Mouse (Mus musculus) T-helper 2 cell (primary cell): Measurements from ENCODE around the gene Rab3ip.

Experiments used
- in situ Hi-C: fragments of 300-600 bp; cut with MboI, MseI; formaldehyde crosslinking; loops from one replicate; pipeline ENCODE4 v1.15.1; 2025; ENCODE audit warnings: high pct_unique_total_duplicates

The Rab3ip gene

DNA sequence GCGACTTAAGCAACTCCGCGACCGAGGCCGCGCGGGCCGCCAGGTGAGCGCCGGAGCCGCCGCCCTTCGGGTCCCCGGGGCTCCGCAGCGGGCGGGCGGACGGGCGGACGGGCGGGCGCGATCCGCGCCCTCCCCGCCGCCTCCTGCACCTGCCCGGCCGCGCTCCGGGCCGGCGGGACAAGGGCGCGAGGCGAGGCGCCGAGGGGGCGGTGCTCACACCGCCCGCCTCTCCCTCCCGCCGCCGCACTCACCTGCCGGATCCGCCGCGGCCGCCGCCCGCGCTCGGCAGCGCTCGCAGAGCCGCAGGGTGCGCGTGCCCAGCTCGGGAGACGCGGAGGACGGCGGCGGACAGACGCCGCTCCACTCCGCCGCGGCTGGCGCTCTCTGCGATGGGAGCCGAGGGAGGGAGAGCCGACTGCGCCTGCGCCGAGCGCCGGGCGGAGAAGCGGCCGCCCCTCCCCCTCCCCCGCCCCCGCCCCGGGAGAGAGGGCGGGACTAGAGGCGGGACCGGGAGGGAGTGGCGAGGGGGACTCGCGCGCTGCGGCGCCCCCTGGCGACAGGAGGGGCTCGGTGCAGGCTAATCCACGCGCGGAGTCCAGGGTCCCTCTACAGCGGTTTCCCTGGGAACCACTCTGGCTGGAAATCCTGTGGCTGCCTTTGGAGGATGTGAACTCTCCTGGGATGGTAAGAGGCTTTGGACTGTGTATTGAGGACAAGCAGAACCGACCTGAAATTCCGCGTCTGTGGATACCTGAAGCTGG is at the start of gene Rab3ip:
Gene Rab3ip, minus strand, starts transcription at position 761 of the 761 bp plus-strand sequence.
- in situ Hi-C loops: no loop called here

- in situ Hi-C loops: no loop called here
Measured at GRCm38 (mm10) chr10:116998716-116999455, 48.3 kb upstream of the Rab3ip start.

DNA sequence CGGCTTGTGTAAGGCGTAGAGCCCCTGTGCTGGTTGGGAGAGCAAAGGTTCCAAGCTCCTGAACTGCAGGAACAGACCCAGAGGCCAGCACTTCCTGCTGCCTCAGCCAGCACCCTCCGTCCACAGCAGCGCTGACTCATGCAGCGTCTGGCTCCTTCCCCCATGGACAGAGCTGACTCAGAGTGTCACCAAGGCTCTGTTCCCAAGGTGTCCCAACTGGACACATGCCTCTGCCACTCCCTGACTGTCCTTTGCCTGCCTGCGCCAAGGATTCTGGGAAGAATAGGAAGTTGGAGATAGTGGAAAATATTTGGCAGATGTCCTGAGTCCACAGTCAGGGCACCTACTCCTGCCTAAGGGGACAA is 45.6 kb upstream of the Rab3ip start:
- in situ Hi-C loops: no loop called here

- in situ Hi-C loops: no loop called here
Measured at GRCm38 (mm10) chr10:116995584-116996235, 45.1 kb upstream of the Rab3ip start.

GRCm38 (mm10) chr10:116995162-116995561 is 44.6 kb upstream of the Rab3ip start:
- in situ Hi-C loops: no loop called here

DNA sequence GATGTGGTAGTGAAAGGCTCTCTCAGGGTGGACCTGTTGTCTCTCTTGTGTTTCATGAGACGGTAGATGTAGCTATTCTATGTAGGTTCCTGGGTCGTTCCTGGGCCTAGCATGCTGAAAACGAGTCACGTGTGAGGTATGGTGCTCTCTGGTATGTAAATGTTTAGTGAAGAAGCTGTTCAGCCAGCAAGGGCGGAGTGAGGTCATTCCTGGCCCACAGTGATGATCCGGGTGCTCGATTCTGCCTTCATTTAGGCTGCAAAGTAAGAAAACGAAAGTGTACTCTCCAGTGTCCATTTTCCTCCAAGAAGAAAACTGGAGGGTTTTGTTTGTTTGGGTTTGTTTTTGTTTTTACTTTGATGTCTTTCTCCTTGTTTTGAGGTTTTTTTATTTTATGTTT is 43.4 kb upstream of the Rab3ip start:
- in situ Hi-C loops: no loop called here

- in situ Hi-C loops: loop anchor here (10.0 kb wide), 1 partner anchor 218 kb away; no protein-coding TSS in a partner anchor
Measured at GRCm38 (mm10) chr10:116986264-116987082, 35.9 kb upstream of the Rab3ip start, which contains the start of gene Best3. Gene Best3, plus strand, starts transcription at chr10:116986314.

- in situ Hi-C loops: loop anchor here (10.0 kb wide), 1 partner anchor 220 kb away; no protein-coding TSS in a partner anchor
Measured at GRCm38 (mm10) chr10:116984836-116985235, 34.3 kb upstream of the Rab3ip start.

DNA sequence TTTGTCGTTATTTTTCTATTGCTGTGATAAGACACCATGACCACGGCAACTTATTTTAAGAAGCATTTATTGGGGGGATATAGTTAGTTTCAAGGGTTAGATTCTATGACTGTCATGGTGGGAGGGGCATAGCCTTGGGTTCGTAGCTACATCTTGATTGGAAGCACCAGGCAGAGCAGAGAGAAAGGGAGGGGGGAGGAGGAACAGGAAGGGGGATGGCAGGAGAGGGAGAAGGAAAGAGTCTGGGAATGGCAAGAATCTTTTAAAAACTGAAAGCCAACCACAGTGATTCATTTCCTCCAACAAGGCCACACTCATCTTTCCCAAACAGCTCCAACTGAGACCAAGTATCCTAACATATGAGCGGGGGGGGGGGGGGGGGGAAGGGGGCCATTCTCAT is 32.0 kb upstream of the Rab3ip start:
- in situ Hi-C loops: loop anchor here (10.0 kb wide), 1 partner anchor 222 kb away; no protein-coding TSS in a partner anchor

GRCm38 (mm10) chr10:116980888-116981287 is 30.3 kb upstream of the Rab3ip start:
- in situ Hi-C loops: loop anchor here (10.0 kb wide), 1 partner anchor 224 kb away; no protein-coding TSS in a partner anchor

GRCm38 (mm10) chr10:116980273-116980672 is 29.7 kb upstream of the Rab3ip start:
- in situ Hi-C loops: loop anchor here (10.0 kb wide), 1 partner anchor 225 kb away; no protein-coding TSS in a partner anchor

DNA sequence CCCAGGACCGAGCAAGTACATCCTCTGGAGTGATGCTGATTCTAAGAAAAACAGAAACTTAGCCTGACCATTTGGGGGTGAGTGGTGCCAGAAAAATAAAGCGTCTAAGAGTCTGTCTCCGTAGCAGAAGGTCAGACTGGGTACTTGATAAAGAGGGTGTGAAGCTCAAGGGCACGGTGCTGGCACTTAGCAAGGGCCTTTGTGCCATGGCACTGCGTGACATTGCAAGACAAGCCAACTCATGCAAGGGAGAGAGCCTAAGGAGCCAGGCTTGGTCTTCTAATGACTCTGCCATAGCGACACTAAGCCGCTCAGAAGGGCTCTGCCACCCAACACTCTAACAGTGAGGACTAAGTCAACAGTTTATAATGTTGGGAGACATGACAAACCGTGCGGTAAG is 28.3 kb upstream of the Rab3ip start:
- in situ Hi-C loops: no loop called here

DNA sequence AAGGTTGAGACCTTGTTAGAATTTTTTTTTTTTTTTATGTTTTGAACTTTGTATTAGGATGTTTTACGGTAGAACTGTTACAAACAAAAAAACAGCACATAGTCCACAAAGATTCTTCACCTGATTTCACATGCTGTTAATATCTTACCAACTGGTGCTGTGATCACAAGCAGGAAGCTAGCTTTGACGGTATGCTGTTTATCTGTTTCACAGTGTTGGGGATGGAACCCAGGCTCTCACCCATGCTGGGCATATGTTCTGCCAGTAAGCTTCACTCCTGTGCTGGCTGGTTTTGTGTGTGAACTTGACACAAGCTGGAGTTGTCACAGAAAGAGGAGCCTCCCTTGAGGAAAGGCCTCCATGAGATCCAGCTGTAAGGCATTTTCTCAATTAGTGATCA is 27.3 kb upstream of the Rab3ip start:
- in situ Hi-C loops: no loop called here

DNA sequence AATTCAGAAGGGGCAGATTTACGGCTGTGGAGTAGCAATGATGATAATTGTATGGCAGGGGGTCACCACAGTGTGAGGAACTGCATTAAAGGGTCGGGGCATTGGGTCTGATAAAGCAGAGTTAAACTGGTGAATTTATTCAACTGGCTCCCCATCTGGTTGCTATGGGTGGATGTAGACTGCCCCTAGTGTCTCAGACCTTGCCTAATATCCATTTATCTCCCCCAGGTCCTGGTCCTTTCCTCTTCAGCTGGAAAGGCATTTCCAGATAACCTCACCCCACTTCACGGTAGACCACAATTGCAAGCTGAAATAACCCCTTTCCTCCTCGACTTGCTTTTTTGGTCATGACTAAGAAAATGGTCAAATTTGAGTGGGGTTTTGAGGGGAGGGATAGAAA is 26.9 kb upstream of the Rab3ip start:
- in situ Hi-C loops: no loop called here

DNA sequence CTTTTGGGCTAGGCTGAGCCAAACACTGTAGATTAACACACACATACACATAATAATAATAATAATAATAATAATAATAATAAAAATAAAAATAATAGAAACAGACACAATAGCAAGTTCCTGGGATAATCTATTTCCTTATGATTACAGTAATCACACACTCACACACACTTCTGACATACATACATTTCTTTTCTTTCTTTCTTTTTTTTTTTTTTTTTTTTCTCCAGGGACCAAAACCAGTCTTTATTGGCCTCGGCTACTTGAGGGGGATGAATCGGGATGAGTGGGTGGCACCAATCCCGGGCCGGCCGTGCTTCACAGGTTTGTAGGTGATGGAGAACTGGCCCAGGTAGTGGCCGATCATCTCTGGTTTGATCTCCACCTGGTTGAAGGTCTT is 21.9 kb upstream of the Rab3ip start, which contains the start of gene Gm10271:
Gene Gm10271, minus strand, starts transcription at position 101 of the 400 bp plus-strand sequence.
- in situ Hi-C loops: no loop called here

DNA sequence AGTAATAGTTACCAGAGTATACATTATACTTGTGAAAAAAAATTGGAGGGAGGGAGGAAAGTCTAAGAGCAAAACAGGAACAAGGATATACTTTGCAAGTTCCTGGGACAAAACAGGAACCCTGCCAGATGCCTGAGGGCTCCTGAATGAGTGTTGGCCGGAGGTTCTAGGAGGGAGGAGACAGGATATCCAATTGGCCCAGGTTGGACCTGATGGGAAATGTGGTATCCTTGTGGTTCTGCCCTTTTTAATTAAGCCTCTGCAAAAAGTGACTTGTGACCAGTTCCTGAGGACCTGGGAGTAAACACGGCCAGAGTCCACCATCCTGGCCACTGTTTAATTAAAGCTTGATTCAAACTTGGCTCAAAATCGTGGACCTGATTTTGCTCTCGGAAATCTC is 18.2 kb upstream of the Rab3ip start:
- in situ Hi-C loops: no loop called here

DNA sequence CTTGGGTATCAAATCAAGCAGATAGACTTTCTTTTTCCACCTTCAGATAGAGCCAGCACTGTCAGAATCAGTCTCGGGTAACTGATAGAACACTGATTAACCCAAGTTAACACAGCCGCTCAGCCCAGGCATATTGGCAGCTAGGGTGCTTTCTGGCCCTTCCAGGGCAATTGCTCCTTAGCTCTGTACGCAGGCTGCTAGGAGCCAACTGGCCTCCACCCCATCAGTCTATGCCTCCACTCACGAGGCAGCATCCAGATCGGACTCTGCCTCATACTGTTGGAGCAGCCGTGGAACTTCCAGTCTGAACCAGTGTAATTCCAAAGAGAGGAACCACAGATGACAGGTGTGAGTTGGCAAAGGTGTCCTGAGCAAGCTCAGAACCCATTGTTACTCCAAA is 15.5 kb upstream of the Rab3ip start:
- in situ Hi-C loops: no loop called here

- in situ Hi-C loops: no loop called here
Measured at GRCm38 (mm10) chr10:116965297-116965696, 14.7 kb upstream of the Rab3ip start.

- in situ Hi-C loops: no loop called here
Measured at GRCm38 (mm10) chr10:116964571-116964970, 14.0 kb upstream of the Rab3ip start.

DNA sequence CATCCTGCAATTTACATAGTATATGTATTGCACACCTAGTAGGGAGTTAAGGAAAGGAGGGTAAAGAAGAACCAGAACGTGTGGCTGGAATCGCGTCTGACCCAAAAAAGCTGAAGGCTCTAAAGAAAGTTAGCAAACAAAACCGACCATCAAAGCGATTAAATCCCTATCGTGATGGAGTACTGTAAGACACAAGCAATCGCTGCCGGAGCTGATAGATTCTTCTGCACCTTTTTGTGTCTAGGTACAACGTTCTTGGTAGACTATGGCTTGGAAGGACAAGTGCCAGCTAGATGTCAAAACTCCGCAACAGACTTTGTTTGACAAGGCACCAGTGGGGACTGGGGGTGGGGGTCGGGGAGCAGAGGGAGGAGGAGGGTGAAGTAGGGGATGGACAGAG is 13.5 kb upstream of the Rab3ip start:
- in situ Hi-C loops: no loop called here

DNA sequence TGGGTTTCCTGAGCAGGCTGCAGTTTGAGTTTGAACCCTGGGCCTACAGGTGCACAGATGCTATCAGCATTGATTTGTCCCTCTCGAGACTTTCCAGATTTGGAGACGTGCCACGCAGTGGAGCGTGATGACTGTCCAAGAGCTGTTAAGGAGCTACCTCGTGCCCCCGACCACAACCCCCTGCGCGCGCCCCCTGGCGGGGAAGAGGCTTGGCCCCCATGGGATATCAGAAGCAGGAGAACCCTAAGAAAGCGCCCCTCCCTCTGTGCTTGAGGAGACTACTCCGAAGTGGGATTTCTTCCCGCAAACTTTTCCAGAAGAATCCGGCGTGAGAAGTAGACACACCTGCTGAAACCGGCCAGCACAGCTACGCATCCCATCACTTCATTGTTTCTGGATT is 12.2 kb upstream of the Rab3ip start:
- in situ Hi-C loops: no loop called here
